Mouse (Mus musculus) bone marrow macrophage, adult 2 months (primary cell): Measurements from ENCODE around the gene Hat1.

ENCODE experiments used
- CTCF ChIP-seq: IDR thresholded peaks from 2 replicates; pipeline ENCODE4 v1.5.1; 2012; ENCODE audit warnings: low read depth, mild to moderate bottlenecking, low read length, moderate library complexity
- POLR2A ChIP-seq: IDR thresholded peaks from 2 replicates; pipeline ENCODE4 v1.6.1; 2012; ENCODE audit warnings: mild to moderate bottlenecking, low read depth, low read length, borderline replicate concordance

GRCm38 (mm10) chr2:71449604-71450003 is 60.8 kb downstream of the Hat1 start:
- no peak for TF ChIP-seq POLR2A
- TF ChIP-seq CTCF = 0 out of 2 replicates have a peak, but pooled peaks have one; percentile 20
